Mouse (Mus musculus) left cerebral cortex, adult 11 months (tissue): ENCODE measurements around the gene Fkbp1b.
A peak's percentile ranks its signal among the peaks of the same experiment; 100 is the strongest.
"Not testable (repeated sequence)": the region's sequence is repeated elsewhere in the genome, so short reads cannot be mapped to it uniquely, and the experiment has no call there.

Source experiments
- DNase-seq: peaks from one replicate; pipeline ENCODE4 v3.0.0; 2022; ENCODE audit warnings: low spot score

The Fkbp1b gene

GRCm38 (mm10) chr12:4841392-4841887 lies at the start of gene Fkbp1b:
TSS of gene Fkbp1b (minus strand) at chr12:4841591.
- no peak for DNase-seq

DNA sequence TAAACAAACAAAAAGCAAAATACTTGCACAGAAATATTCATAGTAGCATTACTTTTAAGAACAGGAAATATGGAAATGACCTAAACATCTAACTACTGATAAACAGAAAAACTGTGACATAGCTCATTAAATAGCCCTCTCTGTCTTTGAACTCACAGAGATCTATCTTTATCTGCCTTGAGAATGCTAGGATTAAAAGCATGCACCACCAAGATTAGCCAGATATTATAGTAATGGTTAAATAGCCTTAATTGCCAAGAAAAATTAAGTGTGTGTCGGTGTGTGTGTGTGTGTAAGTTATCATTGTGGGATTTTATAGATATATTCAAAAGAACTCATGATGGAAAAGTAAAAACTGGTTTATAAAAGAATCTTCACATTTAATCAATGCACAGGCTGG lies 48.5 kb upstream of the Fkbp1b start:
- DNase-seq: no peak

DNA sequence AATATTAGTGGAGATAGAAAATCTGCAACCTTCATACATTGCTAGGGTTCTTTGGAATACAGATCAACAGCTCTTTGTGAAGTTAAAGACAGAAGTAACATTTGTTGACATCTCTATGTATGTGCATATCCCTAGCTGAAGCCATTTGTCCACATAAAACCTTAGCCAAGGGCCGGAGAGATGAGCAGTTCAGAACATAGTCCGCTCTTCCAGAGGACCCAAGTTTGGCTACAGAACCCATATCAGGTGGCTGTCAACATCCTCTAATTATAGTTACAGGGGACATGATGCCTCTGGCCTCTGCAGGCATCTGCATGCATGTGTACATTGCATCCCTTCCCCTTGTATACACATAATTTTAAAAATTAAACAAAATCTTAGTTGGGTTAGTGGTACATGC lies 47.9 kb upstream of the Fkbp1b start:
- DNase-seq: no peak

DNA sequence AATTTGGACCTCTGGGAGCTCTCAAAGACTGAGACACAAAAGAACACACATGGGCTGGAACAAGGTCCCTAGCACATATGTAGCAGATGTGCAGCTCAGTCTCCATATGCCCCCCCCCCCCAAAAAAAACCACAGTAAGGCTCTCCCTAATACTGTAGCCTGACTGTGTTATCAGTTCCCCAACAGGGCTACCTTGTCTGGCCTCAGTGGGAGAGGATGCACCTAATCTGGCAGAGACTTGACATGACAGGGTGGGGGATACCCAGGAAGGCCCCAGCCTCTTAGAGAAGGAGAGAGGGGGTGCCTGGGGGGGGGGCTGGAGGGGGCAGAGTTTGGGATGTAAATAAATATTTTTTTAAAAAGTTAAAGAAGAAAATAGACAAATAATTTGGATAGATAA lies 47.3 kb upstream of the Fkbp1b start:
- DNase-seq: no peak

- not testable (repeated sequence) for DNase-seq
These were observed 45.2 kb upstream of the Fkbp1b start for GRCm38 (mm10) chr12:4886581-4886980.

DNA sequence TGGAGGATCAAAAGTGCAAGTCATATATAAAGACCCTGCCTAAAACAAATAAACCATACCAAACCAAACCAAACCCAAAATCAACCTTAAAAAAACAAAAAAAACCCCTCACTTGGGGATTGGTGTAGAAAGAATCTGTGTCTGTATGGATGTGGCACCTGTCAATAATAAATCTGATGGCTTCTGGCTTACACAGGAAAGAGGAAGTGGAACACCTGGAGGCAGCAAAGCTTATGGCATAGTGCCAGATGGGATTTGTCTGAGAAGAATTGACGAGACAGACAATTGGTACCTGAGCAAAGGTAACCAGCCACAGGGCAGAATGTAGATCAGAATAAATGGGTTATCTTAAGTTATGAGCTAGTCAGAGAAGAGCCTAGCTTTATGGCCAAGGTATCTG lies 43.7 kb upstream of the Fkbp1b start:
- no peak for DNase-seq

- DNase-seq: no peak
These were observed 40.7 kb upstream of the Fkbp1b start for GRCm38 (mm10) chr12:4882086-4882485.

DNA sequence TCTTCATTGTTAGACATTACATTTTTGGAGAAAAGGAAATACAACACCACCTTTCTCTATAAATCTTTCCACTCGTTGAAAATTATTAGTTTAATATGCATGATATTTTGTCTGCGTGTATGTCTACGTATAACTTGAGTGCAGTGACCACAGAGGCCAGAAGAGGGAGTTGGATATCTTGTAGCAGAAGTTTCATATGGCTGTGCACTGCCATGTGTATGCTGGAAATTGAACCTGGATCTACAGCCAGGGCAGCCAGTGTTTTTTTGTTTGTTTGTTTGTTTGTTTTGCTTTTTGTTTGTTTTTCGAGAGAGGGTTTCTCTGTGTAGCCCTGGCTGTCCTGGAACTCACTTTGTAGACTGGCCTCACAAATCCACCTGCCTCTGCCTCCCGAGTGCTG lies 37.7 kb upstream of the Fkbp1b start:
- no peak for DNase-seq

- no peak for DNase-seq
These were observed 36.9 kb upstream of the Fkbp1b start for GRCm38 (mm10) chr12:4878296-4878783.

- DNase-seq: no peak
These were observed 34.2 kb upstream of the Fkbp1b start for GRCm38 (mm10) chr12:4875623-4876022.

GRCm38 (mm10) chr12:4874161-4874927 lies 33.0 kb upstream of the Fkbp1b start, which contains the start of gene Mfsd2b:
TSS of gene Mfsd2b (minus strand) at chr12:4874359.
- DNase-seq: peak; percentile 11

- DNase-seq: no peak
These were observed 32.1 kb upstream of the Fkbp1b start for GRCm38 (mm10) chr12:4873531-4873930.

GRCm38 (mm10) chr12:4872983-4873477 lies 31.6 kb upstream of the Fkbp1b start:
- DNase-seq: no peak

DNA sequence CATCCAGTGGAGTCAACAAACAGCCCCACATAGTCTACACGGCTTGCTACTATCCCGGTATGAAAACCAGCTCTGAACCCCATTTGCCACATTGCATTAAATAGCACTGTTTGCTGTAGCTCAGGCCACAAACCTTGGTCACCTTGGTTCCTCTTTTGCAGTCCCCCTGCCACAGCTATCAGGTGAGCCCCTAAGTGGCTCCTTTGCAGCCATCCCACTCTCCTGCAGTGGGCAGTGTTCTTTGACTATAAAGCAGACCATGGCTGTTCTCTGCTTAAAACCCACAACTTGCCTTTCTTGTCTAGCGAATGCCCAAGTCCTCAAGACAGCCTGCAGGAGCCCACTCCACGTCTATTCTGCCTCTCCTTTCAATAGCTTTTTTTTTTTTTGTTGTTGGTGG lies 30.9 kb upstream of the Fkbp1b start:
- no peak for DNase-seq

- no peak for DNase-seq
These were observed 29.9 kb upstream of the Fkbp1b start for GRCm38 (mm10) chr12:4871260-4871659.

DNA sequence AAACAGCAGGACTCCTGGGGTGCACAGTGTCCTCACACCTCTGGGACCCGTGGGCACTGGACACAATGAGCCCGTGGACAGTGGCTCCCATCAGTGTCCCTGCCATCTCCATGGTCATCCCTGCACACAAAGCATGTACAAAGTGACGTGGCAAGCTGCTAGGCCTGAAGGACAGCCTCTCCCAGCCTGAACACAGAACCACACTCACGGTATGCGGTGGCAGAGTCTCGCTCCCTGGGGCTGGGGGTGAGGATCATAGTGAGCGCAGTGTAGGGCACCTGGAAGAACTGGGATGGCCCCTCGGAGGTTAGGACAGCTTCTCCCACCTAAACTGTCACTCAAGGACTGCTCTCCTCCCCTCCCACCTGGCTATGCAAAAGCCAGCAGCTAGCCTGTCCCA lies 27.5 kb upstream of the Fkbp1b start:
- DNase-seq: no peak

DNA sequence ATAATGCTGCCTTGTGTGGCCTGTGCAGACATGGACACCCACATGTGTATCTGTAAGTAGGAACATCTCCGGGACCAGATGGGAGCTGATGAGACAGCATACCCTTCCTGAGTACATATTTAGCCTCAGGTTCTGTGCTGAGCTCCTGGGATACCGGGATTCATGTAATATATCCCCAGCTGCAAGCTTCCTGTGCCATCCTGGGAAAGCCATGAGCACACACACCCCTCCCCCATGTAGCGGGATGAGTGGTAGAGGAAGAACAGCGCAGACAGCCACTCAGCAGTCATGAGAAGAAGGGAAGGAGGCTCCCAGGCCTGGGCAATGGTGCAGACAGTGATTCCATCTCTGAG lies 22.9 kb upstream of the Fkbp1b start:
- DNase-seq: no peak

- DNase-seq: no peak
These were observed 22.4 kb upstream of the Fkbp1b start for GRCm38 (mm10) chr12:4863654-4864337.

DNA sequence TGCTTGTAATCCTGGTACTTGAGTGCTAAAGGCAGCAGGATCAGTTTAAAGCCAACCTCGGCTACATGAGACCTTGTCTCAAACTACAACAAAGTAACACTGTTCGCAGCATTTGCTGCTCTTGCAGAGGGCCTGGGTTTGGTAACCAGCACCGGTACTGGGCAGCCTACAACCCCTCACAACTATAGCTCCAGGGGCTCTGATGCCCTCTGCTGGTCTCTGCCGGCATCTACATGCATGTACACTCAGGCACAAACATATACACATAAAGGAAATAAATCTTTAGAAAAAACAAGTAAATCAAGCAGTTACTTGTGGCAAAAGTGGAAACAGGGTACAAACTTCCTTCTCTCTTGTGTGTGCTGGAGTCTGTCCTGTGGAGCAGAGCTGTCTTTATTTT lies 21.3 kb upstream of the Fkbp1b start:
- DNase-seq: no peak

DNA sequence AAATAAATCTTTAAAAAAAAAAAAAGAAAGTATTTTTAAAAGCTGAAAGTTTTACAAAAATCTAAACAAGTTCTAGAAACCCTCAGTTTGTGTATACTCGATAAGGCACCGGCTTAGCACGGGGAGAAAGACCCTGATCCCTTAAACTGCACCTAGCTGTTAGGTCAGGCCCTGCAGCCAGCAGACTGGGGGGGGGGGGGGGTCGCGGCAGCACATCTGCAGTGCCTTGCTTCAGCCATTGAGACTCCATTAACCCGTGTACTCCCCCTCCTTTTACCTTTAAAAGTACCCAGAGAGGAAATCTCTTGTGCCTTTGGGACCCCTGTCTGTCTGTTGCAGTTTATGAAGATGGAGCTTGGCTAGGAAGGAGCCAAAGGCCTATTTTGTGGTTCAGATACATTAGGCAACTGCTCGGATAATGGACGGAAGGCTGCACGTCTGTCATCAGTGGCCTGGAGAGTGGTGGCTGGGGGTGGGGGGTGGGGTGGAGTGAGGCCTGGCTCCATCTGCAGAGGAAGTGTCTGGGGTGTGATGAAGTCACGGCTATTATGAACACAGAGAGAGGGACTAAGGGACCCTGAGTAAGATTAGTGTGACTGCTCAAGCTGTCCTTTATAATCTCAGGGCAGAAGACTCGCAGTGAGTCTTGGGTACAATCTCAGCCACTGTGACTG lies 18.0 kb upstream of the Fkbp1b start:
- no peak for DNase-seq

- DNase-seq: no peak
These were observed 15.4 kb upstream of the Fkbp1b start for GRCm38 (mm10) chr12:4856834-4857233.

GRCm38 (mm10) chr12:4856160-4856559 lies 14.8 kb upstream of the Fkbp1b start:
- no peak for DNase-seq

DNA sequence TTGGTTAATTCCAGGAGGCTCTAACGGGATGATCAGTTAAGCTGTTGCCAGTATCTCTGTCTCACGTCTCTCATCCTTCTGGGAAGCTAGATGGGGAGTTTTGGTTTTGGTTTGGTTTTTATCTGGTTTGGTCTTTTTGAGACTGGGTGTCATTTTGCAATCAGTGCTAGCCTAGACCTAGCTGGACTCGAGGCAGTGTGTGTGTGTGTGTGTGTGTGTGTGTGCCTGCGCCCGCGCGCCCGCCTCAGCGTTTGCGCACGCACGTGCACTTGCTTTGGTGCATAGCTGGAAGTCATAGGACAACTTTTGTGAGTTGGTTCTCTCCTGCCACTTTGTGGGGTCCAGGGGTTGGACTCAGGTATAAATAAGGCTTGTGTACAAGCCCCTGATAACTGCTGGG lies 2.4 kb upstream of the Fkbp1b start:
- no peak for DNase-seq
